Mouse (Mus musculus) brain, adult 2 months (tissue): Measurements from ENCODE around the gene Crhr1.
A peak's percentile ranks its signal among the peaks of the same experiment; 100 is the strongest.
"Not testable (repeated sequence)": the region's sequence is repeated elsewhere in the genome, so short reads cannot be mapped to it uniquely, and the experiment has no call there.

Experiments
- DNase-seq: peaks from one replicate; pipeline ENCODE4 v3.0.0; 2011; ENCODE audit warnings: low read depth, low spot score

Crhr1 gene

DNA sequence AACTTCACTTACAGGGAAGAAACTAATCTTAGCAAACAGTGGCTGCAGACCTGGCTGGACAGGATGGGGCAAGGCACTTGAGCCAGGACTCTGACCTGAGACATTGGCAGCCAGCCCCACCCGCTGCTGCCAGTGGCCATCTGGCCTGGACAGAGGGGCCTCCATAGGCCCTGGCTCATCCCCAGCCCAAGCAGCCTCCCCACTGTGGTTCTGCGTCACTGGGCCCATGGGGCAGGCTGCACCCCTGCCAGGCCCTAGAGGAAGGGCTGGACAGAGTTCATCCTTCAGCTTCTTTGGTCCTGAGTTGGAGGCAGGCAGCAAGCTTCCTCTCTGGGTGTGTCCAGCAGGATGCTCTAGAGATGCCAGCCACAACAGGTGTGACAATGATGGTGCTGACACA is 57.4 kb downstream of the Crhr1 start:
- peak; percentile 95 for DNase-seq

DNA sequence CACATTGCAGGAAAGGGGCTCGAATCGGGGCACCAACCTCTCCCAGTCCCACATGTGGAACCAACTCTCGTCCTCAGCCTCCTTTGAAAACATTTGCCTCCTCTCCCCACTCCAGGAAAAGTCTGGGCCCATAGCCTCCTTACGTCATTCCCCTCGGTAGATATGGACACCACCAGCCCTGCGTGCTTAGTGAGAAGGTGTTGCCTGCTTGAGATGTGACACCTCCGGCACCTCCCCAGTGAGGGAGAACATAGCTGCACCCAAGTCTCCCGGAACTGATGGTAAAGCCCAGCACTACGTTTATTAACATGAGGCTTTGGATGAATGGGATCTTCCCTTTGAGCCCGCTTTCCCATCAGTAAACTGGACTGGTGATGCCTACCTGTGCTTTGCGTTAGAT is 62.7 kb downstream of the Crhr1 start:
- DNase-seq = no peak

DNA sequence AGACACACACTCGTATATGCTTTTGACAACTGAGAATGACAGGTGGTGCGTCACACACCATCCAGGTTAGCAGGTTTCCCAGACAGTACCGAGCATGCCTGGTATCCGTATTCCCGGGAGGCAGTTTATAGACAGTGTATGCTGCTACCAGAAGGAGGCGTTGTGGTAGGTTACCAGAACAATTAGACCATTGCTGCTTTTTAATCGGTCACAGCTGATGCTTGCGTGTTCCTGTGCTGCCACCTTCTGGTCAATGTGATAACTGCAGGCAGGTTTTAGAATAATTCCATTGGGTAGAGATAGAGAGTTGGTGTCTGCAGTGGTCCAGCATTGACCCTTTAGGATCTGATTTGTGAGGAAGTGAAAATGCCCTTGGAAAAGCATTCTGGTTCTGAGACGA is 63.1 kb downstream of the Crhr1 start:
- DNase-seq = peak; percentile 97

DNA sequence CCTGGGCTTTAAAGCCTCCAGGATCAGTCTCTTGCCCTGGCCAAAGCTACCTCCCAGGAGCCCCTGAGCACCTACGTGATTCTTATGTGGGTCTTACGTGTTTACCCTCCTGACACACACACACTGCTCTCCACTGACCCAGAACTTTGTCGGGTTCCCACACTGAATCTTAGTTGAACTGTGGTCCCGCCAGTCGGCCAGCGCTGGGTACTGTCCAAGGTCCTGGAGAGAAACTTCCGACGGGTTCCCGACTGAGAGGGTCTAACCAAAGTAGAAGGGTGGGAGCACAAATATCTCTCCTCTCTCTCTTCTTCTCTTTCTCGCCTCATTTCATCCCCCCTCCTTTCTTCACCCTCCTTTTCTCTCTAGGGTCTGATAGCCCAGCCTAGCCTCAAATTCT is 65.2 kb downstream of the Crhr1 start:
- no peak for DNase-seq

DNA sequence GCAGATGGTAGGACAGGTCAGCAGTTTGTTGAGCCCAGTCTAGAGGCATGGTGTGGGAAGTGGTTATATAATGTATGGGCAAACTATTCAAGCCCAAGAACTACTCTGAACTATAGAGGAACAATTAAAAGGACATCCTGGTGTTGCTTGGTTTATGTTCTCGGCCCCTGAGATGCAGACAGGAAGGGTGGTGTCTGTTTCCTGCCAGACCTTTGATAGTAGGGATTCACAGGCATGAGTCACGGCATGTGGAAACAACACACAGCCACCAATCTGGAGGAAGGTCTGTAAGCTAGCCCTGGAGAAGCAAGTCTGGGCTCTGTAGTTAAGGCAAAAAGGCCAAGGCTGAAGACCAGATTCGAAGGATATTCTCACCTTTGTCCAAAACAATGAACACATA is 70.6 kb downstream of the Crhr1 start:
- DNase-seq = no peak

DNA sequence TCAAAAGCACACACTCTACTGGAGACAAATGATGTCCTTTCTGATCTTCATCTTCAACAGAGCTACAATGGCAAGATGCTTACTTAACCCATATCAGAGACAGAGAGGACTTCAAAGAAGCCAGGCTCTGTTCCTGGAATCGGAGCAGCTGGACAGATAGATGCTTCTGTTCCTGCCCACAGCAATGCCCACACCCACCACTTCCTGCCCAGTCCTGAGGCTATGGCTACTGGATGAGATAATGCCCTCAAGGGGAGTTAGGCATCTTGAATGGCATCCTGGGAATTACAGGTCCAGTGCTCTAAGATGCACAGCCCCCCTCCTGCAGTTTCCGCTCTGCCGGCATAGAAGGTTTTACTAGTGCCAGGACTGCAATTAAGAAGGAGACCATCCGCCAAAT is 73.9 kb downstream of the Crhr1 start:
- DNase-seq = no peak

DNA sequence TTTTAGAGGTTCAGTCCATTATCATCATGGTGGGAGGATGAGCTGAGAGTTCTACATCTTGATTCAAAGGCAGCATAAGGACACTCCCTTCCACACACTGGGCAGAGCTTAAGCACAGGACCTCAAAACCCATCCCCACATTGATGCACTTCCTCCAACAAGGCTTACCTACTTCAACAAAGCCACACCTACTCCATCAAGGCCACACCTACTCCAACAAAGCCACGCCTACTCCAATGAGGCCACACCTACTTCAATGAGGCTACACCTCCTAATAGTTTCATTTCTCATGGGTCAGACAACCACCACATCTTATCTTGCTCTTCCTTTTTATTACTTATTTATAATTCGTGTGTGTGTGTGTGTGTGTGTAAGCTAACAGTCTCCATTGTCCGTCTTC is 76.4 kb downstream of the Crhr1 start:
- DNase-seq = no peak

DNA sequence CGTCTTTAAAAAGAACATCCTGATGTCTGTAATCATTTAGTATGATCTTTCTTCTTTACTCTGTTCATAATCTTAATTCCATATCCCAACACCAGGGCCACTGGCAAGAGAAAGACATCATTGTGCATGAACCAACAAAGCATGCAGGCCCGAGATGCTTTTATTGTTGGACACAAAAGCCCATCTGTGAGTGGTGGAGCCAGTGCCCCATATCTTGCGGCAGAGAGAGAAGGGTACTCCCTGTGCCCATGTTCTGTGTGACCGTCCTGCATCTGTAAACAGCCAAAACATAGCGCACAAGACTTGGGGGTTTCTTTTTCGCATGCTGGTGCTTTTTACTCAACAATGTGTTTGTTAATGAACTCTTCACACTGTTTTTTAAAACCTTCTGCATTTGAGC is 78.6 kb downstream of the Crhr1 start:
- DNase-seq = peak; percentile 76

DNA sequence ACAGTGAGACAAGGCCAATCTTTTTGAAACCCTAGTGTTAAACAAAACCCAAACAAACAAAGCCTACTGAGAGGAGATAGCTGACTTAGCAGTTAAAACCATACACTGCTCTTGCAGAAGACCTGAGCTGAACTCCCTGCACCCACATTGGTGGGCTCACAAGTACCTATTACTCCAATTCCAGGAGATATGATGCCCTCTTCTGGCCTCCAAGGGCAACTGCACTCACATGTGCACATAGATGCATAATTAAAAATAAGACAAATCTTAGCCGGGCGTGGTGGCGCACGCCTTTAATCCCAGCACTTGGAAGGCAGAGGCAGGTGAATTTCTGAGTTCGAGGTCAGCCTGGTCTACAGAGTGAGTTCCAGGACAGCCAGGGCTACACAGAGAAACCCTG is 81.5 kb downstream of the Crhr1 start:
- DNase-seq = not testable (repeated sequence)

DNA sequence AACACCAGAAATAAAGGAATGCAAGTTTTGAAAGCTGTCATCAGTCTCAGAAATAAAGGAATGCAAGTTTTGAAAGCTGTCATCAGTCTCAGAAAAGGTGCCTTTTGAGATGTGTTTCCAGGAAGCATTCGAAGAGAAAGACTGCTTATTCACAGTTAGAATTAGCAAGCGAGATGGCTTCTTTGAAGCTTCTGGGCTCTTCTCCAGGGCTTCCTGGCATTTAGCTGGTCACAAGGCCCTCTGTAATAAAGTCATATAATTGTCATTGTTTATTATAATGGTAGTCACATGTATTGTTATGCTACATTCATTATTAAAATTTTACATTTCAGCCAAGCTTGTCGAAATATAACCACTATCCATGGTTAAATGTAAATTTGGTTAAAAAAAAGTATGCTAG is 85.4 kb downstream of the Crhr1 start:
- DNase-seq = peak; percentile 73

DNA sequence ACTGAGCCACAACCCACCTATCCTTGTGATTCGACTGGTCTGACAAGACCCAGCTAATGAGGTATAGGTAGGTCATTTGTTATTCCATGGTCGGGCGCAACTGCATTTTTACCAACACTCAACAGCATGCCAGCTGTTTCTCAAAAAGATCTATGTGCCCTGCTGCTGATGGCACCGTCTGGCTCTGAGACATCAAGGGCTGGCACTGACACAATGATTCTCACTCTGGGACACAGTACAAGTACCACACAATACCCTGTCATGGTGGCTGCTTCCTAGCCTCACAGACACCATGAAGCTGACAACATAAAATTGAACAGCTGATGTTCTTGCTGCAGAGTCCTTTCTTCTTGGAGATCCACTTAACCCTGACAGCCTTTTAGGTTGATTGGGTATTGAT is 87.6 kb downstream of the Crhr1 start:
- peak; percentile 85 for DNase-seq

DNA sequence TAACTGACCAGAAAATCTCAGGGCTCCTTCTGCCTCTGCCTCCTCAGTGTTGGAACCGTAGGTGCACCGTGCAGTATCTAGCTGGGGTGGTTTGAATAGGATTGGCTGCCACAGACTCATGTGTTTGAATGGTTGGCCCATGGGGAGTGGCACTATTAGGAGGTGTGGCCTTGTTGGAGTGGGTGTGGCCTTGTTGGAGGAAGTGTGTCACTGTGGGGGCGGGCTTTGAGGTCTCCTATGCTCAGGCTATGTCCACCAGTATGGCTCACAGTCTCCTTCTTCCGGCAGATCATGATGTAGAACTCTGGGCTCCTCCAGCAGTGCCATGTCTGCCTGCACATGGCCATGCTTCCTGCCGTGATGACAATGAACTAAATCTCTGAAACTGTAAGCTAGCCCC is 89.1 kb downstream of the Crhr1 start:
- no peak for DNase-seq

DNA sequence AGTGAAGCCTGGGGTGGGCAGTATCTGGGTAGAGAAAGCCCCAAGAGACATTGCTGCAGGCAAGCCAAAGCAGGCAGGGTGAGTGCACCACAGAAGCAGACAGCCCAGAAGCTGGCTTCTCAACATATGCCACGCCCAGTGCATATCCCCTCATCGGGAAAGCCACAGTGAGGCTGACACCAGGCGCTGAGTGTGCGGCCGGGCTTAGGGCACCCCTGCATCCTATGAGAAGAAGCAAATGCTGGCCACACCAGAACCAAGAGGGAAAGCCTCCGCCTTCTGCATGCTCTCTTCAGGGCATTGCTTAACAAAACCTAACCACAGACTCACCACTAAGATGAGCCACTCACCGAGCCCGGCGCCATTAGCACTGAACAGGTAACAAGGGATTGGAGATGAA is 90.6 kb downstream of the Crhr1 start:
- DNase-seq = no peak
